Mouse (Mus musculus): ENCODE results near the gene Stra8. TPM values are rescaled to one million over a fixed set of nuclear protein-coding genes. Genes with fewer than 3 reads are reported as not detected.

Gene Stra8
- polyA plus RNA-seq, 1 experiment from 2014 or later: 0.12 TPM

- WGBS: 92% methylated on average over 7 of the region's 7 CpGs
- H3K4me1 ChIP-seq: peaks cover 32% of the 10 kb centered on the region
- no peak overlapping the region for H3K4me3 ChIP-seq
- H3K27ac ChIP-seq (replicated peaks): no peak overlapping the region
- peaks cover 92% of the 10 kb centered on the region for H3K36me3 ChIP-seq (replicated peaks)
- no peaks in the 10 kb centered on the region for H3K9me3 ChIP-seq
- DNase-seq (ENCODE audit: low spot score): no peak
- H3K27me3 ChIP-seq (replicated peaks; ENCODE audit: low read depth, poor library complexity, severe bottlenecking): no peaks in the 10 kb centered on the region
Observed at GRCm38 (mm10) chr6:34884724-34885123, 35.2 kb upstream of the Stra8 start.

- Histone ChIP-seq H3K36me3 (replicated peaks) (peaks cover 92% of the 10 kb centered on the region), H3K27ac (replicated peaks) (peak overlapping the region; percentile 72), H3K4me3 (no peak overlapping the region), H3K4me1 (peaks cover 32% of the 10 kb centered on the region), H3K27me3 (replicated peaks; ENCODE audit: low read depth, poor library complexity, severe bottlenecking) (no peaks in the 10 kb centered on the region), H3K9me3 (no peaks in the 10 kb centered on the region)
- DNase-seq (ENCODE audit: low spot score): no peak
- WGBS: 61% methylated on average over 6 of the region's 6 CpGs
Observed at GRCm38 (mm10) chr6:34887131-34887850, 32.7 kb upstream of the Stra8 start.

GRCm38 (mm10) chr6:34889185-34889584 is 30.8 kb upstream of the Stra8 start:
- H3K4me1 ChIP-seq: peaks cover 32% of the 10 kb centered on the region
- WGBS: 57% methylated on average over 4 of the region's 4 CpGs
- 0 out of 2 replicates have a peak overlapping the region, but pooled peaks have one; percentile 35 for H3K27ac ChIP-seq (replicated peaks)
- H3K36me3 ChIP-seq (replicated peaks): peaks cover 92% of the 10 kb centered on the region
- no peaks in the 10 kb centered on the region for H3K27me3 ChIP-seq (replicated peaks; ENCODE audit: low read depth, poor library complexity, severe bottlenecking)
- DNase-seq (ENCODE audit: low spot score): no peak
- no peaks in the 10 kb centered on the region for H3K9me3 ChIP-seq
- H3K4me3 ChIP-seq: no peak overlapping the region

- WGBS: 87% methylated on average over 7 of the region's 7 CpGs
- Histone ChIP-seq H3K4me3 (no peak overlapping the region), H3K36me3 (replicated peaks) (peaks cover 90% of the 10 kb centered on the region), H3K27ac (replicated peaks) (no peak overlapping the region), H3K9me3 (no peaks in the 10 kb centered on the region), H3K27me3 (replicated peaks; ENCODE audit: low read depth, poor library complexity, severe bottlenecking) (no peaks in the 10 kb centered on the region), H3K4me1 (peaks cover 5% of the 10 kb centered on the region)
- no peak for DNase-seq (ENCODE audit: low spot score)
Observed at GRCm38 (mm10) chr6:34895569-34895968, 24.4 kb upstream of the Stra8 start.

GRCm38 (mm10) chr6:34896168-34896780 is 23.7 kb upstream of the Stra8 start:
- Histone ChIP-seq H3K27me3 (replicated peaks; ENCODE audit: low read depth, poor library complexity, severe bottlenecking) (no peaks in the 10 kb centered on the region), H3K9me3 (no peaks in the 10 kb centered on the region), H3K27ac (replicated peaks) (peak overlapping the region; percentile 51; the same call in 1 of the 2 replicates), H3K36me3 (replicated peaks) (peaks cover 90% of the 10 kb centered on the region), H3K4me3 (no peak overlapping the region), H3K4me1 (peaks cover 5% of the 10 kb centered on the region)
- DNase-seq (ENCODE audit: low spot score): no peak
- 46% methylated on average over 16 of the region's 16 CpGs for WGBS

- H3K27me3 ChIP-seq (replicated peaks; ENCODE audit: low read depth, poor library complexity, severe bottlenecking): no peaks in the 10 kb centered on the region
- DNase-seq (ENCODE audit: low spot score): no peak
- no peak overlapping the region for H3K4me3 ChIP-seq
- H3K4me1 ChIP-seq: peaks cover 12% of the 10 kb centered on the region
- H3K27ac ChIP-seq (replicated peaks): no peak overlapping the region
- H3K9me3 ChIP-seq: no peaks in the 10 kb centered on the region
- H3K36me3 ChIP-seq (replicated peaks): peaks cover 91% of the 10 kb centered on the region
- WGBS: 88% methylated on average over 2 of the region's 2 CpGs
Observed at GRCm38 (mm10) chr6:34899127-34899526, 20.8 kb upstream of the Stra8 start.

GRCm38 (mm10) chr6:34900990-34901389 is 19.0 kb upstream of the Stra8 start:
- H3K36me3 ChIP-seq (replicated peaks): peaks cover 91% of the 10 kb centered on the region
- peaks cover 11% of the 10 kb centered on the region for H3K4me1 ChIP-seq
- no peak overlapping the region for H3K4me3 ChIP-seq
- no peak overlapping the region for H3K27ac ChIP-seq (replicated peaks)
- WGBS: 68% methylated on average over 2 of the region's 2 CpGs
- H3K27me3 ChIP-seq (replicated peaks; ENCODE audit: low read depth, poor library complexity, severe bottlenecking): no peaks in the 10 kb centered on the region
- H3K9me3 ChIP-seq: no peaks in the 10 kb centered on the region
- DNase-seq (ENCODE audit: low spot score): no peak

GRCm38 (mm10) chr6:34901911-34902444 is 18.0 kb upstream of the Stra8 start:
- Histone ChIP-seq H3K4me1 (peaks cover 9% of the 10 kb centered on the region), H3K4me3 (no peak overlapping the region), H3K36me3 (replicated peaks) (peaks cover 96% of the 10 kb centered on the region), H3K27me3 (replicated peaks; ENCODE audit: low read depth, poor library complexity, severe bottlenecking) (no peaks in the 10 kb centered on the region), H3K9me3 (no peaks in the 10 kb centered on the region), H3K27ac (replicated peaks) (no peak overlapping the region)
- DNase-seq (ENCODE audit: low spot score): no peak
- 66% methylated on average over 9 of the region's 9 CpGs for WGBS

GRCm38 (mm10) chr6:34902578-34902977 is 17.4 kb upstream of the Stra8 start:
- WGBS: 94% methylated on average over 7 of the region's 7 CpGs
- H3K4me3 ChIP-seq: no peak overlapping the region
- DNase-seq (ENCODE audit: low spot score): no peak
- no peak overlapping the region for H3K27ac ChIP-seq (replicated peaks)
- peaks cover 96% of the 10 kb centered on the region for H3K36me3 ChIP-seq (replicated peaks)
- H3K9me3 ChIP-seq: no peaks in the 10 kb centered on the region
- no peaks in the 10 kb centered on the region for H3K27me3 ChIP-seq (replicated peaks; ENCODE audit: low read depth, poor library complexity, severe bottlenecking)
- H3K4me1 ChIP-seq: peaks cover 15% of the 10 kb centered on the region

- Histone ChIP-seq H3K36me3 (replicated peaks) (peaks cover 94% of the 10 kb centered on the region), H3K4me1 (peaks cover 20% of the 10 kb centered on the region), H3K27ac (replicated peaks) (no peak overlapping the region), H3K27me3 (replicated peaks; ENCODE audit: low read depth, poor library complexity, severe bottlenecking) (no peaks in the 10 kb centered on the region), H3K9me3 (no peaks in the 10 kb centered on the region), H3K4me3 (no peak overlapping the region)
- DNase-seq (ENCODE audit: low spot score): no peak
- 86% methylated on average over 5 of the region's 5 CpGs for WGBS
Observed at GRCm38 (mm10) chr6:34903441-34903840, 16.5 kb upstream of the Stra8 start.

- H3K36me3 ChIP-seq (replicated peaks): peaks cover 97% of the 10 kb centered on the region
- no peak overlapping the region for H3K27ac ChIP-seq (replicated peaks)
- no peak for DNase-seq (ENCODE audit: low spot score)
- no peaks in the 10 kb centered on the region for H3K27me3 ChIP-seq (replicated peaks; ENCODE audit: low read depth, poor library complexity, severe bottlenecking)
- H3K4me1 ChIP-seq: peaks cover 21% of the 10 kb centered on the region
- H3K9me3 ChIP-seq: no peaks in the 10 kb centered on the region
- 88% methylated on average over 10 of the region's 10 CpGs for WGBS
- no peak overlapping the region for H3K4me3 ChIP-seq
Observed at GRCm38 (mm10) chr6:34903851-34904250, 16.1 kb upstream of the Stra8 start.

GRCm38 (mm10) chr6:34904361-34904760 is 15.6 kb upstream of the Stra8 start:
- H3K4me3 ChIP-seq: no peak overlapping the region
- WGBS: 94% methylated on average over 6 of the region's 6 CpGs
- H3K27ac ChIP-seq (replicated peaks): no peak overlapping the region
- H3K36me3 ChIP-seq (replicated peaks): peaks cover 96% of the 10 kb centered on the region
- no peaks in the 10 kb centered on the region for H3K9me3 ChIP-seq
- no peak for DNase-seq (ENCODE audit: low spot score)
- peaks cover 25% of the 10 kb centered on the region for H3K4me1 ChIP-seq
- no peaks in the 10 kb centered on the region for H3K27me3 ChIP-seq (replicated peaks; ENCODE audit: low read depth, poor library complexity, severe bottlenecking)

- Histone ChIP-seq H3K36me3 (replicated peaks) (peaks cover 78% of the 10 kb centered on the region), H3K9me3 (no peaks in the 10 kb centered on the region), H3K4me1 (peaks cover 40% of the 10 kb centered on the region), H3K27ac (replicated peaks) (no peak overlapping the region), H3K4me3 (no peak overlapping the region), H3K27me3 (replicated peaks; ENCODE audit: low read depth, poor library complexity, severe bottlenecking) (no peaks in the 10 kb centered on the region)
- 81% methylated on average over 2 of the region's 2 CpGs for WGBS
- DNase-seq (ENCODE audit: low spot score): no peak
Observed at GRCm38 (mm10) chr6:34906125-34906524, 13.8 kb upstream of the Stra8 start.
